Mouse (Mus musculus) heart, embryonic 15.5 days (tissue): ENCODE data around the gene Clta. TPM values are rescaled to one million over a fixed set of nuclear protein-coding genes. Genes with fewer than 3 reads are reported as not detected.

Experiments
- ATAC-seq: fragments of 200-750 bp; cut with Nextera tagmentation; replicated peaks from 2 replicates; pipeline ENCODE4 v1.8.0; 2017; ENCODE audit warnings: low read depth, moderate TSS enrichment; ENCODE audit not compliant: insufficient number of reproducible peaks, insufficient read depth, low FRiP score
- H3K27ac ChIP-seq: fragments of 300-500 bp; sonication (generic); 2 replicates; pipeline ENCODE4 v1.5.1; 2015; ENCODE audit warnings: mild to moderate bottlenecking, inconsistent platforms
- H3K27me3 ChIP-seq: fragments of 300-500 bp; sonication (generic); 2 replicates; pipeline ENCODE4 v1.6.1; 2015; ENCODE audit warnings: inconsistent platforms
- H3K36me3 ChIP-seq: fragments of 300-500 bp; sonication (generic); 2 replicates; pipeline ENCODE4 v1.6.1; 2015; ENCODE audit warnings: mild to moderate bottlenecking, inconsistent platforms
- H3K4me1 ChIP-seq: fragments of 300-500 bp; sonication (generic); replicated peaks from 2 replicates; pipeline ENCODE4 v1.6.1; 2015; ENCODE audit warnings: inconsistent platforms
- H3K4me2 ChIP-seq: fragments of 300-500 bp; sonication (generic); 2 replicates; pipeline ENCODE4 v1.6.1; 2015; ENCODE audit warnings: inconsistent platforms, mild to moderate bottlenecking, moderate library complexity
- H3K4me3 ChIP-seq: fragments of 300-500 bp; sonication (generic); 2 replicates; pipeline ENCODE4 v1.5.1; 2015; ENCODE audit warnings: mild to moderate bottlenecking, inconsistent platforms
- H3K9ac ChIP-seq: fragments of 300-500 bp; sonication (generic); 2 replicates; pipeline ENCODE4 v1.6.1; 2015; ENCODE audit warnings: mild to moderate bottlenecking, inconsistent platforms
- H3K9me3 ChIP-seq: fragments of 300-500 bp; sonication (generic); replicated peaks from 2 replicates; pipeline ENCODE4 v1.6.1; 2016; ENCODE audit warnings: inconsistent platforms
- WGBS: fragments of 180-500 bp; shearing (Covaris S2); methylation state at CpG from one replicate; pipeline ENCODE4 v1.1.7; 2015; ENCODE audit warnings: mixed read lengths; 5-methylcytosine and 5-hydroxymethylcytosine counted together
- polyA plus RNA-seq: library from polyadenylated mRNA; unstranded; fragments of >200 nt; fragmentation: Nextera tagmentation; extraction: Ambion mirVana; gene quantifications from 2 replicates; pipeline ENCODE4 v1.2.1, GENCODE M21; 2015

Gene Clta
- polyA plus RNA-seq, 1 experiment from 2014 or later: 130 TPM

GRCm38 (mm10) chr4:44010893-44011292, 6.6 kb downstream of the Clta start:
- Histone ChIP-seq H3K9me3 (no peaks in the 10 kb centered on the region), H3K4me2 (no peak overlapping the region), H3K27me3 (no peaks in the 10 kb centered on the region), H3K9ac (no peak overlapping the region), H3K36me3 (no peaks in the 10 kb centered on the region), H3K4me3 (no peak overlapping the region), H3K4me1 (peaks cover 23% of the 10 kb centered on the region), H3K27ac (no peak overlapping the region)
- no peak for ATAC-seq
- 45% methylated on average over 2 of the region's 2 CpGs for WGBS

DNA sequence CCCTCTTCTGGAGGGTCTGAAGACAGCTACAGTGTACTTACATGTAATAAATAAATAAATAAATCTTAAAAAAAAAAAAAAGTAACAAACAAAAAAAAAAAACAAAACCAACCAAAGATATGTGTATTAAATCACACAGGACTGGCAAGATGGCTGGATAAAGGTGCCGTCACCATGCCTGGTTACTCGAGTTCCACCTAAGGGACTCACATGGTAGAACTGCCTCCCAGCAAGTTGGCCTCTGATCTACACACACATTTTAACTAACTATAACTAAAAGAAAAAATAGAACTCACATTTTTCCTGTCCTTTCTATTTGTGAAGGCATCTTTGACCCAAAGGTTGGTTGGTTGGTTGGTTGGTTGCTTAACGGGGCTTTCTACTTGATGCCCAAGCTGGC, 7.5 kb downstream of the Clta start:
- WGBS: 78% methylated on average over 3 of the region's 3 CpGs
- H3K4me2 ChIP-seq: peak overlapping the region; percentile 85
- H3K9ac ChIP-seq: peak overlapping the region; percentile 56
- ATAC-seq: no peak
- H3K4me1 ChIP-seq: peaks cover 25% of the 10 kb centered on the region
- no peaks in the 10 kb centered on the region for H3K36me3 ChIP-seq
- peak overlapping the region; percentile 72; the same call in 1 of the 2 replicates for H3K27ac ChIP-seq
- H3K4me3 ChIP-seq: peak overlapping the region; percentile 93
- no peaks in the 10 kb centered on the region for H3K27me3 ChIP-seq
- H3K9me3 ChIP-seq: no peaks in the 10 kb centered on the region

DNA sequence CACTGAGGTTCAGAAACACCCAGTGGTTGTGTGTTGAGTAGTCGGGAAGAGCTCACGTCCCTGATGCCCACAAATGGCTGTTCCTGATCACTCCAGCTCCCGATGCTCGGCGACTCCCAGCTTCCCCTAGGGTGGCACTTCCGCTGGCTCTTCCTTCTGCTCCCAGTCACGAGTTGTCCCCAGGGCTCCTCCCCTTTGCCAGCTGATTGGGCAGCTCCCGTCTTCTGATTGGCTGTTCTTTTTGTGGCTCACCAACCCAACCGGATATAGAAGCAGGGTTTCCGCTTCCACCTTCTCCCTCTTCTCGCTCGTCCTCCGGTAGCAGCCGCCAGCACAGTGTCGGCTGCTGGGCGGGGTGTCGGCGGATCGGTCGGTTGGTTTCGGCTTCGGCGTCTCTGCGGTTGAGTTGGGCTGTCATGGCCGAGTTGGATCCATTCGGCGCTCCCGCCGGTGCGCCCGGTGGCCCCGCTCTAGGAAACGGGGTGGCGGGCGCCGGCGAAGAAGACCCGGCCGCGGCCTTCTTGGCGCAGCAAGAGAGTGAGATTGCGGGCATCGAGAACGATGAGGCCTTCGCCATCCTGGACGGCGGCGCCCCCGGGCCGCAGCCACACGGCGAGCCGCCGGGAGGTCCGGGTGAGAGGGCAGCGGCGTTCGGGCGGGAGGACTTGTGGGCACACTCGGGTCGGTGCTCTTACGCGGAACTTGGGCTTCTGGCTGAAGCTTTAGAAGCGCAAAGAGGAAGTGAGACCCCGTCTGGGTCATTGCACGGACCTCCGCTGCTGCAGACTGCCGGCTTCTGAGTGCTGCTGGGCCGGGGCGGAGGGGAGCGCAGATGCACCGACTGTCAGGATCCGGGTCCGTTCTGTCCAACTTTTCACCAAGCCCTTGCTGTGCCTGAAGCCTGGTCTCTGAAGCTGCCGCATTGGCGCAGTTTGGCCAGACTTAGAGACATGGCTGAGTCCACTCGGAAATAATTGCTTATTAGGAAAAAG, 8.4 kb downstream of the Clta start:
- peak; percentile 98 for ATAC-seq
- no peaks in the 10 kb centered on the region for H3K9me3 ChIP-seq
- H3K9ac ChIP-seq: peak overlapping the region; percentile 93
- peak overlapping the region; percentile 93 for H3K4me3 ChIP-seq
- no peaks in the 10 kb centered on the region for H3K27me3 ChIP-seq
- peak overlapping the region; percentile 84 for H3K27ac ChIP-seq
- WGBS: 0% methylated on average over 77 of the region's 77 CpGs
- peaks cover 25% of the 10 kb centered on the region for H3K4me1 ChIP-seq
- no peaks in the 10 kb centered on the region for H3K36me3 ChIP-seq
- H3K4me2 ChIP-seq: peak overlapping the region; percentile 85

DNA sequence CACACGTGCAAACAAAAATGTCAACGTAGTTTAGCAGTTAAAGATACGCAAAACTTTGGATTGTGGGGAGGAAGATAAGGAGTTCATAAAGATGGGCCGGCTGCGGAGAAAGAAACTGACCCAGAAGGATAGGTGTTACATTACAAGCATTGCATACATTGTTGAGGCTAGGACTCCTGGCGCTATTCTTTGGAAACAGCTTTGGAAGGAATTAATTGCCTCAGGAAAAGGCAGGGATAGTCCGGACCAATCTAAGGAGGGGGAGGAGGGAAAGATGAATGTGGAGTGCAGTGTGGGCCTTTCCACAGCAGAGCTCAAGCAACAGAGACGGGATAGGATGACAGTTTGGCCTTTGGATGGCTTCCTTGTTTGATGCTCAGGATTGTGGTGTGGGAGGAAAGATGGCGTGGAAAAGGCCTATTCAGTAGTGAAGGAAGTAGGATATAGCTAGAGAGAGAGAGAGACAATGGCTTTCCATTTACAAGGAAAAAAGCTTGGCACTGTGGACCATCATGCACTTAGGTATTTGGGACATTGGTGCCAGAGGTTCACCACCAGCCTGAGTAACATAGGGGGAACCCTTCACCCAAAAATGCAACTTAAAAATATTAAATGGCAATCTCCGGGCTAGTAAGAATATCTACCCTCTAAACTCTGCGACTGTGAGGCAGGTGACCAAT, 9.3 kb downstream of the Clta start:
- WGBS: 19% methylated on average over 11 of the region's 11 CpGs
- H3K27ac ChIP-seq: peak overlapping the region; percentile 84
- H3K4me1 ChIP-seq: peaks cover 25% of the 10 kb centered on the region
- no peak for ATAC-seq
- H3K36me3 ChIP-seq: no peaks in the 10 kb centered on the region
- peak overlapping the region; percentile 93 for H3K9ac ChIP-seq
- peak overlapping the region; percentile 93 for H3K4me3 ChIP-seq
- H3K9me3 ChIP-seq: no peaks in the 10 kb centered on the region
- H3K4me2 ChIP-seq: peak overlapping the region; percentile 85
- H3K27me3 ChIP-seq: no peaks in the 10 kb centered on the region

GRCm38 (mm10) chr4:44016071-44016470, 11.8 kb downstream of the Clta start:
- Histone ChIP-seq H3K27ac (no peak overlapping the region), H3K36me3 (peaks cover 23% of the 10 kb centered on the region), H3K4me1 (peaks cover 25% of the 10 kb centered on the region), H3K9ac (no peak overlapping the region), H3K9me3 (no peaks in the 10 kb centered on the region), H3K27me3 (no peaks in the 10 kb centered on the region), H3K4me3 (no peak overlapping the region), H3K4me2 (no peak overlapping the region)
- no peak for ATAC-seq
- 79% methylated on average over 4 of the region's 4 CpGs for WGBS

DNA sequence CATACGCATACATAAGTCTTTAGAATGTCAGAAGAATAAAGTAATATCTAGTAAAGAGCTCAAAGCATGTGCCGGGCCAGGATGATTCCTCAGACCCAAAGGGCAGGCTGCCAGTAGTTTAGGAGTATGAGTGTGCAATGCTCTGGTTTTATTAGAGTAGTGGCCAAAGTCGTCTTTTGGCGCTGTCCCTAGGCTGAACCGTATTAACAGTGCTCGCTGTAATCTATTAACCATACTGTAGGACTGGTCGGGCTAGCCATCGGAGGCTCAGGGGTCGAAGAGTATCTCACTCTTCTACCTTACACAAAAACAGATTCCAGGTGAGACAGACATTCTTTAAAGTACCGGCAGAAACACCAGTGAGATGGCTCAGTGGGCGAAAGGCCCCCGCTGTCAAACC, 12.5 kb downstream of the Clta start:
- H3K27ac ChIP-seq: no peak overlapping the region
- H3K4me1 ChIP-seq: peaks cover 24% of the 10 kb centered on the region
- peaks cover 30% of the 10 kb centered on the region for H3K36me3 ChIP-seq
- H3K4me2 ChIP-seq: no peak overlapping the region
- H3K4me3 ChIP-seq: no peak overlapping the region
- H3K9me3 ChIP-seq: no peaks in the 10 kb centered on the region
- no peak for ATAC-seq
- WGBS: 91% methylated on average over 12 of the region's 12 CpGs
- no peaks in the 10 kb centered on the region for H3K27me3 ChIP-seq
- no peak overlapping the region for H3K9ac ChIP-seq

DNA sequence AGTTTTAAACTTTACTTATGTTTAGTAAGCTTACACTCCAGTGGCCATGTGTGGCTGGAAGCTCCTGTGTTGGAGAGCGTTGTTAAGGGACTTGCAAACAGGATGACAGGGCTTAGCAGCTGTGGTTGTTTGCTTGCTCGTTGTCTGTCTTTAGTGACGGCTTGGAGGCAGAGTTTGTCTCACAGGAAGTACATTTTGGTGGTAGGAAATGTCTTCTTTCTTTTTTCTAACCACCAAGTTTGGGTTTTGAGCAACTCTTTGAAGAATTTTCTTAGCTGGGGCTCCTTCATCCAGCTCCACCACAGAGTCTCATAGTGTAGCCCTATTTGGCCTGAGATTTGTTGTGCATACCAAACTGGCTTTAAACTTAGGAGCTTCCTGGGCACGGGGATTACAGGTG, 18.1 kb downstream of the Clta start:
- ATAC-seq: no peak
- H3K27me3 ChIP-seq: no peaks in the 10 kb centered on the region

GRCm38 (mm10) chr4:44022766-44023165, 18.5 kb downstream of the Clta start:
- no peak overlapping the region for H3K27ac ChIP-seq
- 81% methylated on average over 11 of the region's 11 CpGs for WGBS
- no peaks in the 10 kb centered on the region for H3K27me3 ChIP-seq
- no peak overlapping the region for H3K9ac ChIP-seq
- peaks cover 86% of the 10 kb centered on the region for H3K36me3 ChIP-seq
- no peak overlapping the region for H3K4me2 ChIP-seq
- H3K4me1 ChIP-seq: peaks cover 3% of the 10 kb centered on the region
- no peak for ATAC-seq
- H3K4me3 ChIP-seq: no peak overlapping the region
- no peaks in the 10 kb centered on the region for H3K9me3 ChIP-seq

More for the DNA sequence above, 18.1 kb downstream of the Clta start:
- no peak overlapping the region for H3K9ac ChIP-seq
- no peak overlapping the region for H3K4me2 ChIP-seq
- peaks cover 83% of the 10 kb centered on the region for H3K36me3 ChIP-seq
- 77% methylated on average over 4 of the region's 4 CpGs for WGBS
- no peaks in the 10 kb centered on the region for H3K9me3 ChIP-seq
- no peak overlapping the region for H3K4me3 ChIP-seq
- no peaks in the 10 kb centered on the region; the same call in 1 of the 2 replicates for H3K4me1 ChIP-seq
- H3K27ac ChIP-seq: no peak overlapping the region

- ATAC-seq: no peak
- Histone ChIP-seq H3K9me3 (no peaks in the 10 kb centered on the region), H3K9ac (no peak overlapping the region), H3K4me2 (no peak overlapping the region), H3K27ac (no peak overlapping the region), H3K4me3 (no peak overlapping the region), H3K27me3 (no peaks in the 10 kb centered on the region), H3K4me1 (peaks cover 11% of the 10 kb centered on the region), H3K36me3 (peaks cover 88% of the 10 kb centered on the region)
- 90% methylated on average over 9 of the region's 9 CpGs for WGBS
Observed at GRCm38 (mm10) chr4:44023681-44024080, 19.4 kb downstream of the Clta start.

DNA sequence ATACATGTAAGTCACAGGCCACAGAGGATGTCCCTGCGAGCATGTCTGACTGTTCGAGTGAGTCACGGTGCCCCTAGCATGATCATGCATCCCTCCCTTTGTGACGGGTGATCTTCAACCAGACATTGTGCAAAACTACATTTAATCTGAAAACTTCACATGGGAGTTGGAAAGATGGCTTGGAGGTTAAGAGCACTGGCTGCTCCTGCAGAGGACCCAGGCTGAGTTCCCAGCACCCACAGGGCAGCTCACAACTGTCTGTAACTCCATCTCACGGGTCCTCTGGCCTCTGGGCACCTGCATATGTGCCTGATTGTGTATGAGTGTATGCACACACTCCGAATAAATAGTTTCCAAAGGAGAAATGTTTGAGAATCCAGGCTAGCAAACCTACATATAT, 20.0 kb downstream of the Clta start:
- no peaks in the 10 kb centered on the region for H3K9me3 ChIP-seq
- no peaks in the 10 kb centered on the region for H3K27me3 ChIP-seq
- no peak overlapping the region for H3K4me3 ChIP-seq
- peaks cover 88% of the 10 kb centered on the region for H3K36me3 ChIP-seq
- H3K4me1 ChIP-seq: peaks cover 17% of the 10 kb centered on the region
- WGBS: 94% methylated on average over 6 of the region's 6 CpGs
- no peak overlapping the region for H3K9ac ChIP-seq
- H3K27ac ChIP-seq: no peak overlapping the region
- no peak overlapping the region for H3K4me2 ChIP-seq
- no peak for ATAC-seq

GRCm38 (mm10) chr4:44025570-44025969, 21.3 kb downstream of the Clta start:
- Histone ChIP-seq H3K27ac (no peak overlapping the region), H3K4me3 (no peak overlapping the region), H3K4me2 (no peak overlapping the region), H3K36me3 (peaks cover 81% of the 10 kb centered on the region), H3K27me3 (no peaks in the 10 kb centered on the region), H3K4me1 (peaks cover 30% of the 10 kb centered on the region), H3K9ac (no peak overlapping the region), H3K9me3 (no peaks in the 10 kb centered on the region)
- ATAC-seq: no peak
- WGBS: 88% methylated on average over 6 of the region's 6 CpGs
